In genomic region chr7:130930401-130930800, GRCm38 (mm10) we compare ENCODE assay signal across 17 mouse cellular contexts. TPM values are rescaled to one million over a fixed set of nuclear protein-coding genes. Genes with fewer than 3 reads are reported as not detected.
A peak's percentile ranks its signal among the peaks of the same experiment; 100 is the strongest.
DNase-seq lines count a peak whose midpoint lies in the region; ATAC-seq and TF ChIP-seq lines count a peak whose summit lies in the region.
"Had no signal": no experiment of that assay in that cellular context is flagged by ENCODE, and none has a peak within 500 bp of the region (broad histone marks: within the 10 kb centered on the region; RNA-seq: fewer than 3 reads in every experiment).

No protein-coding gene starts in this region.

- no peak overlapping the region for H3K9ac ChIP-seq in kidney, postnatal 0 days (ENCODE audit: low read depth, low read length)
- H3K9ac ChIP-seq: forebrain, embryonic 12.5 days; hindbrain, embryonic 12.5 days had no signal

- H3K36me3 ChIP-seq in kidney, postnatal 0 days (ENCODE audit: insufficient read depth, low read length): no peaks in the 10 kb centered on the region
- H3K36me3 ChIP-seq: forebrain, embryonic 12.5 days; heart, embryonic 10.5 days; hindbrain, embryonic 12.5 days had no signal

- H3K27me3 ChIP-seq in kidney, postnatal 0 days (ENCODE audit: insufficient read depth, low read length): peaks cover 6% of the 10 kb centered on the region

- peak; percentile 30; the same call in 1 of the 2 replicates for TF ChIP-seq CTCF in kidney, postnatal 0 days (IDR thresholded peaks at IDR 0.05; ENCODE audit: low read depth)
- 0 out of 2 replicates have a peak, but pooled peaks have one; percentile 15 for TF ChIP-seq CTCF in cortical plate, adult 2 months (IDR thresholded peaks at IDR 0.05; ENCODE audit: extremely low read depth, insufficient read depth, low read length)

- H3K4me2 ChIP-seq in kidney, postnatal 0 days (ENCODE audit: low read length): no peak overlapping the region
- H3K4me2 ChIP-seq: forebrain, embryonic 12.5 days; hindbrain, embryonic 12.5 days had no signal

- TF ChIP-seq POLR2A in cortical plate, adult 2 months (IDR thresholded peaks at IDR 0.05; ENCODE audit: extremely low read depth, insufficient read depth, low read length): no peak

- no peaks in the 10 kb centered on the region for H3K9me3 ChIP-seq in kidney, postnatal 0 days (replicated peaks; ENCODE audit: low read length)
- H3K9me3 ChIP-seq: forebrain, embryonic 12.5 days; heart, embryonic 10.5 days; hindbrain, embryonic 12.5 days had no signal

- no peak for ATAC-seq in kidney, postnatal 0 days (replicated peaks; ENCODE audit: low FRiP score, low read depth)
- no peak for ATAC-seq in erythroid progenitor cell, adult 5-6 weeks (replicated peaks; ENCODE audit: low FRiP score, poor library complexity, severe bottlenecking)
- ATAC-seq: inflammation-experienced regulatory T-cells, adult 6 months had no signal

- H3K27ac ChIP-seq in kidney, postnatal 0 days: no peak overlapping the region
- no peak overlapping the region for H3K27ac ChIP-seq in cortical plate, adult 2 months (ENCODE audit: insufficient read depth, low read length)
- H3K27ac ChIP-seq: forebrain, embryonic 12.5 days; heart, embryonic 10.5 days; hindbrain, embryonic 12.5 days had no signal

- H3K4me1 ChIP-seq in kidney, postnatal 0 days (replicated peaks; ENCODE audit: insufficient read depth, low read length): 0 out of 2 replicates have a peak, but pooled peaks cover 1% of the 10 kb centered on the region
- no peaks in the 10 kb centered on the region for H3K4me1 ChIP-seq in cortical plate, adult 2 months (ENCODE audit: control insufficient read depth, insufficient read depth, low read length)
- H3K4me1 ChIP-seq: hindbrain, embryonic 12.5 days had no signal

- no peak for DNase-seq in kidney, postnatal 0 days (ENCODE audit: low spot score)
- no peak for DNase-seq in kidney, postnatal 4 days
- peak; percentile 13 for DNase-seq in thymus, postnatal 14 days
- DNase-seq in thymus, postnatal 0 days (ENCODE audit: low spot score): no peak
- no peak for DNase-seq in gastrocnemius, postnatal 10 days
- DNase-seq: cerebellum, adult 18-20 months; cerebellum, postnatal 36 days; heart, postnatal 10 days; left cerebral cortex, postnatal 4 days; midbrain, embryonic 14.5 days had no signal

- WGBS in kidney, postnatal 0 days: 64% methylated on average over 3 of the region's 3 CpGs

- H3K4me3 ChIP-seq in kidney, postnatal 0 days (replicated peaks; ENCODE audit: low read depth, low read length): no peak overlapping the region
- no peak overlapping the region for H3K4me3 ChIP-seq in cortical plate, adult 2 months (ENCODE audit: insufficient read depth, low read length)
- H3K4me3 ChIP-seq: forebrain, embryonic 12.5 days; heart, embryonic 10.5 days; hindbrain, embryonic 12.5 days had no signal

RNA-seq across cellular contexts. Expression of gene Htra1, which starts 5.5 kb away (rescaled TPM):
- 14.5 and 14.8 TPM in 2 replicates for polyA plus RNA-seq in kidney, postnatal 0 days (2015; fragmentation: Nextera tagmentation; extraction: Ambion mirVana)
- 8.4 and 9.2 TPM in 2 replicates for polyA plus RNA-seq in thymus, postnatal 0 days (2015; fragmentation: Nextera tagmentation; extraction: Ambion mirVana)
- polyA plus RNA-seq in cortical plate, adult 2 months (2012; rRNA removed): 159 and 171 TPM in 2 replicates
- total RNA-seq in erythroid progenitor cell, adult 5-6 weeks (2015; ENCODE audit: low replicate concordance): not detected in 2 replicates
- total RNA-seq in erythroid progenitor cell, adult 5-6 weeks (2017; ENCODE audit: low replicate concordance): not detected in 2 replicates
- total RNA-seq in gastrocnemius, postnatal 10 days (2021): 100 to 1,000 TPM in 1 of 2 experiments, 10 to 100 TPM in 1; 93.5 to 103 TPM
- total RNA-seq: megakaryocyte, adult 5-6 weeks had no signal
- polyA plus RNA-seq: inflammation-experienced regulatory T-cells, adult 6 months had no signal

Comparison
In these comparisons a context has a peak if more than half of its experiments do, and no peak if none do; other contexts are left out.
1. RNA of gene Htra1, which starts 5.5 kb away (polyA plus RNA-seq): 159 to 171 TPM in cortical plate, adult 2 months; 14.5 to 14.8 TPM in kidney, postnatal 0 days and 8.4 to 9.2 TPM in thymus, postnatal 0 days; every median in the first group is over 10 times any median in the second.